Mouse (Mus musculus): ENCODE data around the gene Vps16.

DNA sequence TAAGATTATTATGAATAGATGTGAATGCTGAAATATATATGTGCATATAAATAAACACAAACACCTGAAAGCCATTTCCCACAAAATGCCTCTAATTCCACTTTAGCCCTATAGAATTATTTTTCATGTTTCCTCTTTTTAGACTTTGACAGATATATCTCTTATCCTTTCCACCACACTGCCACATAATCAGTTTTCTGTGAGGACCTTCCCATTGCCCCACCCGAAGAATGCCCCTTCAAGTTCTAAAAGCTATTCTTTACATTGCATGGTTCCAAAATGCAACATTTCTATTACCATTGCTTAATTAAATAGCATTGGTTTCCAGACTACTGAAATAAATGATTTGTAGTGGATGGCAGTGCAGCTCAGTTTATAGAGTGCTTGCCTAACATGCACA is 42.3 kb downstream of the Vps16 start:
- no peak for TF ChIP-seq CTCF (IDR thresholded peaks at IDR 0.05; ENCODE audit: low read depth, low read length)
- no peak for TF ChIP-seq POLR2A (IDR thresholded peaks at IDR 0.05; ENCODE audit: insufficient read depth, low read length)

Measured in ES-Bruce4 (cell line).